Mouse (Mus musculus) heart, adult 2 months (tissue): Measurements from ENCODE around the gene Sptbn4.

Experiments
- CTCF ChIP-seq: fragments of 200-600 bp; IDR thresholded peaks from 2 replicates; pipeline ENCODE4 v1.8.1; 2022; ENCODE audit warnings: antibody characterized with exemption, mild to moderate bottlenecking, moderate library complexity
- EP300 ChIP-seq: fragments of 200-500 bp; IDR thresholded peaks from 2 replicates; pipeline ENCODE4 v1.6.1; 2011; ENCODE audit warnings: low read depth, low read length, control low read depth; ENCODE audit not compliant: insufficient read depth
- POLR2A ChIP-seq: fragments of 200-500 bp; IDR thresholded peaks from 2 replicates; pipeline ENCODE4 v1.6.1; 2011; ENCODE audit warnings: mild to moderate bottlenecking, low read depth, low read length, control low read depth; ENCODE audit not compliant: insufficient read depth

DNA sequence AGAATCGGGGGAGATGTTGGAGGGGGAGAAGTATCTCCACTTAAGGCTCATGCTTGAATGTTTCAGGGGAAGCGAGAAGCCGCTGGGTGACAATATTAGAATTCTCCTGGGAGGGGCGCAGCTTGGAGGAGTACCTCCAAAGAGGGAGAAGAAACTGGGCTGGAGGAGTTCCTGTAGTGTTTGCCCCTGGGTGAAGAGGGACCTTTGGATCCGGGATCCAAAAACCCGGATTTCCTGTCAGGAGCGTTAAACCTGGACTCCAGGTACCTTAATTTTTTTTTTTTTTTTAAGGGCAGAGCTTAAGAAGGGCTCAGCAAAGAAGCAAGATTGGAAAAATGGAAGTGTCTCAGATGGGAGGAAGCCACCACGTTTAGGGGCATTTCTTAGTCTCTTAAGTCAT is 115.6 kb downstream of the Sptbn4 start:
- no peak for TF ChIP-seq EP300
- no peak for TF ChIP-seq CTCF
- TF ChIP-seq POLR2A, result no peak
